Mouse (Mus musculus) megakaryocyte, embryonic 14.5 days (primary cell): ENCODE measurements around the gene Fignl2.

ENCODE experiments used
- FLI1 ChIP-seq: IDR thresholded peaks from 2 replicates; pipeline ENCODE4 v1.6.1; 2012; ENCODE audit warnings: low read length, inconsistent platforms, mixed read lengths
- GATA1 ChIP-seq: IDR thresholded peaks from 3 replicates; pipeline ENCODE4 v1.6.1; 2012; ENCODE audit warnings: mixed read lengths, low read length, inconsistent platforms, borderline replicate concordance

DNA sequence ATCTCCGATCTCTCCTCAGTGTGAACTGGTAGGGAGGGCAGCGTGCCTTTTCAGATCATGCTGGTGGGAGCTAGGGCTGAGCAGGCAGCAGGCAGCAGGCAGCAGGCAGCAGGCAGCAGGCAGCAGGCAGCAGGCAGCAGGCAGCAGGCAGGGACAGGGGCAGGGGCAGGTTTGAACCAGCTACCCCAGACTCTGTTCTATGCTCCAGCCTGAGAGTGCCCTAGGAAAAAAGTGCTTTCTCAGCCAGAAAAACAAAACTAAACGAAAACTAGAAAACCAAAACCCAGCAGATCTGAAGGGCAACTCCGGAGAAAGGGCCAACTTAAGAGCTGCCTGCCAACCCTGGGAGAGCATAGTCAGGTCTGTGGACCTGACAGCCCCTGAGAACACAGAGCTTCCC lies 9.7 kb downstream of the Fignl2 start:
- TF ChIP-seq GATA1 (no peak), FLI1 (no peak)
